Mouse (Mus musculus) right cerebral cortex, postnatal 14 days (tissue): ENCODE measurements around the gene Gm10912.
"Not testable (repeated sequence)": the region's sequence is repeated elsewhere in the genome, so short reads cannot be mapped to it uniquely, and the experiment has no call there.

Source experiments
- DNase-seq: peaks from one replicate; pipeline ENCODE4 v3.0.0; 2022

The Gm10912 gene

DNA sequence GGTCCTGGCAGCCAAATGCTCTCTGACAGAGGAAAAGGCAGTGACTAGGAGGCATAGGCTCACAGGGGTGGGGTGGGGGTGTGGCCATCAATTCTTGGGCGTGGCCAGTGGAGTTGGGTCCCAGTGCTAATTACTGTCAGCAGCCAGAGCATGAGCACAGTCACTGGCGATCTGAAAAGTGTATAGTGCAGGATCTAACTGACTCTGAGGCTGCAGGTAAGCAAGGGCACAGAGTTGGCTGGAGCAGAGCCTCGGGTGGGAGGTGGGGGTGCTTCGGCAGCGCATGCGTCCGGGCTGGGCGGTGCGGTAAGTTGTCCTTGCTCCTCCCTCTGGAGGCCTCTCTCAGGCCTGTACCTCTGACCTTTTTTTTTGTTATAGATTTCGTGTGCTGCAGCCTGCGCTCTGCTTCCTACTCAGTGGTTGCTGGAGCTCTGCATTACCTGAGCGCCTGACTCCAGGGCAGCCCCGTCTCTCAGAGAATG, 4.1 kb downstream of the Gm10912 start, which contains the start of gene Cd59b:
Gene Cd59b, plus strand, starts transcription at position 146 of the 482 bp plus-strand sequence.
- no peak for DNase-seq

DNA sequence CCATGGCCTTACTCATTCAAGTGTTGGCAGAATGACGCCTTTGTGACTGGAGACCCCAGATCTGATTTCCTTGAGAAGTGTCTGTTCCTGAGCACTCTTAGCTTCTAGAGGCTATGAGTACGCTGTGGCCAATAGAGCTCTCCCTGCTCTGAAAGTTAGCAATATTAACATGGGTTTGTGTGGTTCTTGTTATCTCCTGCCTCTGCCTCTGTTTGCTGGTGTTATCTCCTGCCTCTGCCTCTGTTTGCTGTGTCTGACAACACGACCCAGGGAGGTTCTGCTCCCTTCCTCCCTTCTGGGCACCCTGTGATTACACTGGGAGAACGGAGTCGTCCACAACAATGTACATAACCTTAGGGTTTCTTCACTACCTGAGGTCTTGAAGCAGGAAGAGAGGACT, 12.7 kb downstream of the Gm10912 start:
- not testable (repeated sequence) for DNase-seq

DNA sequence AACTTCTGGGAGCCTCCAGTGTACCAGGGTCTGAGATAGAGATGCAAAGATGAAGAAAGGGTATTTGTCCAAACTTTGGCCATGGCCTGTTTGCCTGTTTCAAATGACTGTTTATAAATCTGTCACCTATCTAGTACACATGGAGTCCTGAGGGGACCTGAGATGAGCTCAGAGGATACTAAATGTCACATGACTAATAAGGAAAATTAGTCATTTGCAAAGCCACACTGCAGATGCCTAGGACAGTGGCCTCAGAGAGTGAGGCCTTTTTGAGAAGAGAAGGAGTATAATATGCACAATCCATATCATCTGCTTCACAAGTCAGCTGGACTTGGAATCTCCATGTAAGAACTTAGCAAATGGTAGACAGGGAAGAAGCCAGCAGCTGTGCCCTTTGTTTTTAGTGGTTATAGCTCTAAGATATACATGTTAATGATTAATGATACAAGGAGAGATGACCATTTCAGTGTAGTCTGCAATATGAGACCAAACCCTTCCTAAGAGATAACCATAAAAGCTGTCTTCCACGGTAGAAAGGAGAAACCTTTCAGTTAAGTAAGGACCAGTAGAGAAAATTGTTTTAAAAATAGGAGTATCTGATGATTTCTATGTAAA, 15.9 kb downstream of the Gm10912 start:
- not testable (repeated sequence) for DNase-seq

DNA sequence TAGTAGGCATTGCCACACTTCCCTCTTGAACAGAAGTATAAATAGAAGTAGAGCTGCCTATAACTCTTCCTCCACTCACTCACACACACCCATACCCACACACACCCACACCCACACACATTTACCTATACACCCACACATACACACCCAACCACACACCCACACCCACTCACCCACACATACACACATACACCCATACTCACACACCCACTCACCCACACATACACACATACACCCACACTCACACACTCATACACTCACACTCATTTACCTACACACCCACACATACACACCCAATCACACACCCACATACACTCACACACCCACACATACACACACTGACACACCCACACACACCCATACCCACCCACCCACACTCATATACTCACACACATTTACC, 16.8 kb downstream of the Gm10912 start:
- no peak for DNase-seq

DNA sequence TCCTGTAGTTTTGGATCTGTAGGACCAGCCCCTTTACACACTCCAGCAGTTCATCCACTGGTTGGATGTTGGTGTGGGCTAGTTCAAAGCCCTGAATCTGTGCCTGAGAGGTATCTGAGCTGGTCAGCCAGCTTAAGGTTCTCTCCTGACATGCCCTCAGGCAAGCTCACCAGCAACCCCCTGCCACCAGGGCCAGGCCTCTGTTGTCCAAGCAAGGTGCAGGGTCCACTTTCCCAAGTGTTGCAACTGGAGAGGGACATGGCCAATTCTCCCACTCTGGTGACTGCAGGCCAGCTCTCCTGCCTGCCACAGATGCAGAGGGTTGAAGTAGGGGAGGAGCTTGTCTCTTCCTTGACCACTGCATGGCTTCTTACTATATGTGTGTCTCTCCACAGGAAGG, 18.4 kb downstream of the Gm10912 start:
- DNase-seq, result not testable (repeated sequence)

DNA sequence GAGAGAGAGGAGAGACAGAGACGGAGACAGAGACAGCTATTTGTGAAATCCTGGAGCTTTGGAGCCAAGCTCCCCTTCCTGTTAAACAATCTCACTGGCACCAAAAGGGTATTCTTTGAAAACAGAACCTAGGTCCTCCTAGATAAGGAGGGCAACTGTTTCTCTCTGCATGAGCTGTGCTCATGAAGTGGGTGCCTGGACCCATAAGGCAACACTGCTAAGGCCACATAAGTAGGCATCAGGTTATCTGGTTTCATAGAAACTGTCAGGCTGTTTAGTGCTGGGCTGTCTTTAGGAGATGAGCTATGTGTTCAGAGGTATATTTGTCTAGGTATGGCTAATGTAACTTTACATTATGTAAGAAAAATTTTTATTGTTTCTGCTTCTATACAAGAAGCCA, 21.9 kb downstream of the Gm10912 start:
- DNase-seq, result not testable (repeated sequence)

DNA sequence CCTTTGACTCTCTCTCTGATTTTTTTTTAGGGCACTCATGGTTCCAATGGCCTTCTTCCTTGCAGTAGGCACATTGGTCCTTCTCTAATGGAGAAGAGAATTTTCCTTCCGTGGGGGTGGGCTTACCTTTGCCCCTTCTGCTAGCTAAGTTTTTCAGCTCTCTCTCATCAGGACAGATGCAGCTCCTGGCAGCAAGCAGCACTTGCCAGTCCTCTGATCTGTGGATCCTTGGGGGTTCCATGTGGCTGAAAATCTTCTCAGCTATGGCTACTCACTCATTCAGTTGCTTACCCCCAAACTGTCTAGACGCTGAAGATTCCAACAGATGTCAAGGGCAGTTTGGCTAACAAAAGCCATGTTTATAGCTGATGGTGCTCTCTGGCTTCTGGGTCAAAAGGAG, 27.7 kb downstream of the Gm10912 start:
- DNase-seq, result no peak

DNA sequence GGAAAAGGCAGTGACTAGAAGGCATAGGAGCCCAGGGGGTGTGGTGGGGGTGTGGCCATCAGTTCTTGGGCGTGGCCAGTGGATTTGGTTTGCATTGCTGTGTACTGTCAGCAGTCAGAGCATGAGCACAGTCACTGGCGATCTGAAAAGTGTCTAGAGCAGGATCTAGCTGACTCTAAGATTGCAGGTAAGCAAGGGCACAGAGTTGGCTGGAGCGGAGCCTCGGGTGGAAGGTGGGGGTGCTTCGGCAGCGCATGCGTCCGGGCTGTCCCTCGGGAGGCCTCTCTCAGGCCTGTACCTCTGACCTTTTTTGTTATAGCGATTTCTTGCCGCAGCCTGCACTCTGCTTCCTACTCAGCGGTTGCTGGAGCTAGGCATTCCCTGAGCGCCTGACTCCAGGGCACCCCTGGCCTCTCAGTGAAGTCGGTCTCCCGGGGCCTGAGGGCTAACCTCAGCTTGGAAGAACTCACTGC, 30.2 kb downstream of the Gm10912 start, which contains the start of gene Cd59a:
Gene Cd59a, plus strand, starts transcription at position 61 of the 473 bp plus-strand sequence.
- peak; percentile 41 for DNase-seq

DNA sequence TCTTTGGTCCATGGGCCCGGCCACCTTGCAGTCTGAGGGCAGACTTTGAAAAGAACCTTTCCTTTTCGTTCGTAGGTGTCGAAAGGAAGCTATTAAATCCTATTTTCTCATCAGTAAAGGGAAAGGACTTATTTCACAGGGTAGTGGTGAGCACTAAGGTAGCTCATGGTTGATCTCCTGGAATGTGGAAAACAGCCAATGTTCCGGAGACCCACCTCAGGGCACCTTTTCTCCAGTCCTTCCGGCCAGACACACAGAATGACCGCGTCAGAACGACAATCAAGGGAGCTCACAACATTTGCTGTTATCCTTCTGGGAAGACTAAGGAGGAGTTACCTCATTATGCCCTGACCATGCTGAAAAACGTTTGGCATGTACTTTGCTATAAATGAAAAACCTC, 30.6 kb downstream of the Gm10912 start:
- no peak for DNase-seq

DNA sequence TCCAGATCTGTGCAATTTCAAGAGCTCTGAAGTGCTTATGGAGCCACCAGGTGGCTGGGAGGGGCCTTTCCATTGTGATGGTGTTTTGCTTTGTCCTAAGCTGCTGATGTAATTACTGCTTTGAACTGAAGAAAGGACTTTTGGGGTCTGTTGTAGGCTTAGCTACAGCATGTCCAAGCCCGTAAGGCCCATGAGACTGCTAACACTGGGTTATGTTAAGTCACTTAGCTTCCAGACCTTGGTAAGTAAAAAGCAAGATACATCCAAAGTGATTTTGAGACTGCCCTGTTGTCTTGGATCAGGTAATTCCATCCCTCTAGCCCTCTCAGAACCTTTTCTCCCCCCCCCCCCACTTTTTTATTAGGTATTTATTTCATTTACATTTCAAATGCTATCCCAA, 31.2 kb downstream of the Gm10912 start:
- DNase-seq, result not testable (repeated sequence)

DNA sequence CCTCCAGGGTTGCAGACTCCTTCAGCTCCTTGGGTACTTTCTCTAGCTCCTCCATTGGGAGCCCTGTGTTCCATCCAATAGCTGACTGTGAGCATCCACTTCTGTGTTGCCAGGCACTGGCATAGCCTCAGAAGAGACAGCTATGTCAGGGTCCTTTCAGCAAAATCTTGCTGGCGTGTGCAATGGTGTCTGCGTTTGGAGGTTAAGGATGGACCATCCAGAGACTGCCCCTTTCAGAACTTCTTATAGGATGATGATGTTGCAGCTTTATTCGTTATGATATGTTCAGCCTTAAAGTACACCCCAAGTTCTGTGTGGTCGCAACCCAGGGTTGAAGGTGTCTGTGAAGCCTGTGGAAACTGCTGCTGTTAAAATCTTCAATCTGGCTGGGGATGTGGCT, 31.8 kb downstream of the Gm10912 start:
- DNase-seq, result not testable (repeated sequence)

DNA sequence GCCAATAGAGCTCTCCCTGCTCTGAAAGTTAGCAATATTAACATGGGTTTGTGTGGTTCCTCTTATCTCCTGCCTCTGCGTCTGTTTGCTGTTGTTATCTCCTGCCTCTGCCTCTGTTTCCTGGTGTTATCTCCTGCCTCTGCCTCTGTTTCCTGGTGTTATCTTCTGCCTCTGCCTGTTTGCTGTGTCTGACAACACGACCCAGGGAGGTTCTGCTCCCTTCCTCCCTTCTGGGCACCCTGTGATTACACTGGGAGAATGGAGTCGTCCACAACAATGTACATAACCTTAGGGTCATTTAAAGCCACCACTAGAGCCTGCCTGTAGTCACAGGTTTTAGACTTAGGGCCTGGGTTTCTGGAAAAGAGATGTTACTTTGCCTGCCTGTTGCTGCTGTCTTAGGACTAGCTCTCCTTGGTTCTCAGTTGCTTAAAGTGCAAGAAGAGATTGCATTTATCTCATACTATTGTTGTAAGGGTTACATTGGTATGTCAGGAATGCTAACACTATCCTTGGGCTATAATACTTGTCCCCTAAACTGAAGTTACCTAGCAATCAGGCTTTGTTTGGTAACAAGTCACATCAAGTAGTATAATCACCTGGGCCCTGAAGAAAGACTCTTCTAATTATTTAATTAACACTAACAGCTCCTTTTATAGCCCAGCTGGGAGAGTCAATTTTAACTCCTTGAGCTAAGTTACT, 33.1 kb downstream of the Gm10912 start:
- DNase-seq, result no peak

DNA sequence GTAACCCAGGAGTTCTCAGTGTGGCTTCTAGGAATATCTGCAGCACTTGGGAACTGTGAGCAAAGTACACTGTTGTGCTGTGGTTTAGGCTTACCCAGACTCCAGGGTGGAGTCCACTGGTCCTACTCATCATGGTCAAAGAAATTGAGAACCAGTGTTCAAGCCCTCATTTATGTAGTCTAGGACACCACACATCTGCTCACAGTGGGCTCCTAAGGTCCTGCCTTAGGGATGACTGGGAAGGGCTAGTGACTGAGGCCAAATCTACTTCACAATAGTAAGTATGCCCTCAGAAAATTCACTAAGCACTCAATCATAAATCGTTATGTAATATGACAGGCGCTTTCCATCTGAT, 33.6 kb downstream of the Gm10912 start:
- DNase-seq, result no peak

DNA sequence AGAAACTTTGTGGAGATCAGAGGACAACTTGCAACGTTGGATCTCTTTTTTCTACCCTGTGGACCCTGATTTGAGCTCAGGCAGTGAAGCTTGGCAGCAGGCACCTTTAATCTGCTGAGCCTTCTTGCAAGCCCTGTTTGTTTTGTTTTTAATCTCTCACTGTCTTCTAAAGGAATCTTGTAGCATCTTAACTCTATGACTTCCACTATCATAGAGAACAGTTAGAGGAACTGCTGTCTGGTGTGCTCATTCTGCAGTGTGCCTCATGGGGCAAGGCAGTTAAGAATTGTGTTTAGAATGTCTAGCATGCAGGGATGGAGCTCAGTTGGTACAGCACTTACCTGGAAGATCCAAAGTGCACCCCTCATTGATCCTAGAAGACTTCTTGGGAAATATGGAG, 34.3 kb downstream of the Gm10912 start:
- DNase-seq, result no peak

DNA sequence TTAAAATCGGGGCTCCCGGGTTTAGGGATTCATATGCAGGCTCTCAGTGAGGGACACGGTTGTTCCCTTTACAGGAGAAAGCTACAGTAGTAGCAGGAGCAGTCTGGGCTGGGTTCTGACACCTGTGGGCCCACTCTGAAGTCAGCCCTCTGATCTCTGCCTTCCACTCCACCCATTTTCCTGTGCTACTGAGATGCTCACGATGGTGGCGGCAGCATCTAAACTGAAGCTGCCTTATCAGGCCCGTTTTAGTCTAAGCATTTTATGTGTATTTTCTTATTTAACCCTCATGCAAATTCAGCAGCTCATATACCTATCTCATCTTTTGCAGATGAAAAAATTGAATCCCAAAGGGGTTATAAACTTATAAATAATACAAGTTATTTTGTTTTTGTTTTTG, 39.2 kb downstream of the Gm10912 start:
- no peak for DNase-seq

DNA sequence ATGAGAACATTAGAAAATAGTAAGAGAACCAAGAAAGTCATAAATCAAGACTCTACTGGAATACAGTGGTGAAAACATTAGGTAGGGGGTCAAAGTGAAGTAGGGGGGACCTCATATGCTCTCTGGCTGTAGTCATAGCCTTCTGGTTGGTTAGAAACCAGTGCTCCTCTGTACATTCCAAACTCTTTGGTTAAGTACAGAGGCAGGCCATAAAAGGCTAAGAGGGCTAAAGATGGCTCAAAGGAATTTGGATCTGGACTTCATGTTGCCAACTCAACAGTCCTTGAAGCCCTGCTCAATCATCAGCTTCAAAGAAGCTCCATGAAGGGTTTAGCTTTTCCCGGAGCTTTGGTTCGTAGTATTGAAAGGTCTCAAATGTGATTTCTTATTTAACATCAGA, 43.4 kb downstream of the Gm10912 start:
- DNase-seq, result not testable (repeated sequence)

DNA sequence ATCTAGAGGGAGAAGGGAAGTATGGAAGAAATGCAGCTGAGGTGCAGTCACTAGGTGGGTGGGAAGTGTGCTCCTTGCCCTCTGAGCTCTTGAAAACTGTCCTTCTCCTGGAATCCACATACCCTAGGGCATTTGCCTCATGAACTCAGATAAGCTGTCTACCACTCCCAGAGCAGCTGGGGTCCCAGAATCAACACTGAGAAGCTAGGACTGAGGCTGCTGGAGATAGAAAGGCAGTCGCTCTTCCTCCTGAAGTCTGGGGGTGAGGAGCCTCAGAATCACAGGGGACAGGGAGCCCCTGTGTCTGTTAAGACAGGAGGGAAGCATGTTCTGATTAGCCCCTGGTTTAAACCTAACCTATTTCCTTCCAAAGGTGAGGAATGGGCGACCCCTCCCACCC, 43.9 kb downstream of the Gm10912 start:
- no peak for DNase-seq

DNA sequence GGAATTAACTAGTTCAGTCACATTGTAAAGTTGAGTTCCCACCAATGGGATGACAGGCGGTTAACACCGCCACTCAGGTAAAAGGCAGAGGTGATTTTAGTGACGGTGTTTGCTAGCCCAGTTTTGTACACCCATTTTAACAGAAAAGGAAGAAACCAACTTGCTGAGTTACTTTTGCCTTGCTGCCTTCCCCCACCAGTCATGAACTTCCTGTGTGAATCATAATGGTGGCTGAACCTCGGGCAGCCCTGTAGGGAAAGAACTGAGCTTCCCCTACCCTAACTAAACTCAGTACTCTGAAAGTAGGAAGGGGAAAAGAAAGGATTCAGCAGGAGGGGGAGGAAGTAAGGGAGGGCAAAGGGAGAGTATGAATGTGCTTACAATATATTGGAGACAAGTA, 44.4 kb downstream of the Gm10912 start:
- no peak for DNase-seq

DNA sequence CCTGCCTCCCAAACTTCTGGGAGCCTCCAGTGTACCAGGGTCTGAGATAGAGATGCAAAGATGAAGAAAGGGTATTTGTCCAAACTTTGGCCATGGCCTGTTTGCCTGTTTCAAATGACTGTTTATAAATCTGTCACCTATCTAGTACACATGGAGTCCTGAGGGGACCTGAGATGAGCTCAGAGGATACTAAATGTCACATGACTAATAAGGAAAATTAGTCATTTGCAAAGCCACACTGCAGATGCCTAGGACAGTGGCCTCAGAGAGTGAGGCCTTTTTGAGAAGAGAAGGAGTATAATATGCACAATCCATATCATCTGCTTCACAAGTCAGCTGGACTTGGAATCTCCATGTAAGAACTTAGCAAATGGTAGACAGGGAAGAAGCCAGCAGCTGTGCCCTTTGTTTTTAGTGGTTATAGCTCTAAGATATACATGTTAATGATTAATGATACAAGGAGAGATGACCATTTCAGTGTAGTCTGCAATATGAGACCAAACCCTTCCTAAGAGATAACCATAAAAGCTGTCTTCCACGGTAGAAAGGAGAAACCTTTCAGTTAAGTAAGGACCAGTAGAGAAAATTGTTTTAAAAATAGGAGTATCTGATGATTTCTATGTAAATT, 45.7 kb downstream of the Gm10912 start:
- DNase-seq, result not testable (repeated sequence)

DNA sequence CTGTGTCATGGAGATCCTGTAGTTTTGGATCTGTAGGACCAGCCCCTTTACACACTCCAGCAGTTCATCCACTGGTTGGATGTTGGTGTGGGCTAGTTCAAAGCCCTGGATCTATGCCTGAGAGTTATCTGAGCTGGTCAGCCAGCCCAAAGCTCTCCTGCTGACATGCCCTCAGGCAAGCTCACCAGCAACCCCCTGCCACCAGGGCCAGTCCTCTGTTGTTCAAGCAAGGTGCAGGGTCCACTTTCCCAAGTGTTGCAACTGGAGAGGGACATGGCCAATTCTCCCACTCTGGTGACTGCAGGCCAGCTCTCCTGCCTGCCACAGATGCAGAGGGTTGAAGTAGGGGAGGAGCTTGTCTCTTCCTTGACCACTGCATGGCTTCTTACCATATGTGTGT, 47.9 kb downstream of the Gm10912 start:
- DNase-seq, result not testable (repeated sequence)

DNA sequence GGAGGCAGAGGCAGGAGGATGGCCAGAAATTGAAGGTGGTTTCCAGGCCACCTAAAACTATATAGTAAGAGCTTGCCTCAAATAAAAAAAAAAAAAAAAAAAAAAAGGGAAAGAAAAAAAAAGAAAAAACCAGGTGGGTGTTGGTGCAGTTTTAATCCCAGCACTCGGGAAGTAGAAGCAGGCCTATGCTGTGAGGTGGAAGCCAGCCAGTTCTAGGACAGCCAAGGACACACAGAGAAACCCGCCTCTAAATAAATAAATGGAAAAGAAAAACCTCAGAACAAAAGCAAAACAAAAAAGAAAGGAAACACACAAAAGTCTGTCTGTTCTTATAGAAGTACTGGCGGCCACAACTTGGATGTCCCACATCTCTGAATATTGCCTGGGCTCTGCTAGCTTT, 49.3 kb downstream of the Gm10912 start:
- DNase-seq, result no peak
